Mouse (Mus musculus): ENCODE measurements around the gene Pold4. TPM values are rescaled to one million over a fixed set of nuclear protein-coding genes. Genes with fewer than 3 reads are reported as not detected.
"Not testable (repeated sequence)": the region's sequence is repeated elsewhere in the genome, so short reads cannot be mapped to it uniquely, and the experiment has no call there.

Pold4 gene
- polyA plus RNA-seq, 1 experiment from 2014 or later, result 87.8 TPM

DNA sequence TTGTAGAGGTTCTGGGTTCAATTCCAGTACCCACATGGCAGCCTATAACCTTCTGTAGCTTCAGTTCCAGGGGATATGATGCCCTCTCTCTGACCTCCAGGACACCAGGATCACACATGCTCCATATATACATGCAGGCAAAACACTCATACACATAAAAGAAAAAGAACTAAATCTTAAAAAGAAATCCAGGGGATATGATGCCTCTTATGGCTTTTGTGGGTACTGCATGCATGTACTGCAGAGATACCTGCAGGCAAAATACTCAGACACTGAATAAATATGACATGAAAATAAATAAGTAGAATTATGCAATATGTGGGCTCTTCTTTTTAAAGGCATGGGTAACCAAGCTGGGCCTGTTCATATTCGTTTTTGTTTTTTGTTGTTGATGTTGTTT is 15.3 kb downstream of the Pold4 start:
- no peaks in the 10 kb centered on the region for H3K36me3 ChIP-seq (ENCODE audit: control insufficient read depth, insufficient read depth)
- peak; percentile 57 for TF ChIP-seq CTCF (IDR thresholded peaks at IDR 0.05; ENCODE audit: low read depth)
- H3K4me3 ChIP-seq (ENCODE audit: low read depth, low read length), result no peak overlapping the region
- no peak overlapping the region for H3K9ac ChIP-seq (ENCODE audit: low read depth, low read length)
- no peak for ATAC-seq
- no peak overlapping the region for H3K4me2 ChIP-seq (replicated peaks; ENCODE audit: low read depth)
- H3K9me3 ChIP-seq (ENCODE audit: control insufficient read depth), result no peaks in the 10 kb centered on the region
- H3K27me3 ChIP-seq (replicated peaks; ENCODE audit: control insufficient read depth, insufficient read depth, low read length), result no peaks in the 10 kb centered on the region
- 64% methylated on average over 1 of the region's 1 CpGs for WGBS
- no peak overlapping the region for H3K27ac ChIP-seq (ENCODE audit: low read depth, low read length)
- H3K4me1 ChIP-seq (replicated peaks; ENCODE audit: control insufficient read depth, insufficient read depth, low read length), result no peaks in the 10 kb centered on the region

DNA sequence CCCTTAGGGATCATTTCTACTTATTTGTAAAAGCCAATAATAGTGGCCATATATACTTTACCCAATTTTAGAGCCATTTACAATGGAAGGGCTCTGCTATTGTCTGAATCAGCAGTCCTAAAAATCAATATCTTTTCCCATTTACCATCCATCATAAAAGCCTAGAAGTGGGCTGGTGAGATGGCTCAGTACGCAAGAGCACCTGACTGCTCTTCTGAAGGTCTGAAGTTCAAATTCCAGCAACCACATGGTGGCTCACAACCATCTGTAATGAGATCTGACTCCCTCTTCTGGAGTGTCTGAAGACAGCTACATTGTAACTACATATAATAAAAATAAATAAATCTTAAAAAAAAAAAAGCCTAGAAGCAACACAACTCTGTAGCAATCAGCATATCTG is 17.0 kb downstream of the Pold4 start:
- 26% methylated on average over 1 of the region's 1 CpGs for WGBS
- H3K27me3 ChIP-seq (replicated peaks; ENCODE audit: control insufficient read depth, insufficient read depth, low read length); H3K9me3 ChIP-seq (ENCODE audit: control insufficient read depth); H3K4me1 ChIP-seq (replicated peaks; ENCODE audit: control insufficient read depth, insufficient read depth, low read length); H3K27ac ChIP-seq (ENCODE audit: low read depth, low read length); H3K4me3 ChIP-seq (ENCODE audit: low read depth, low read length); H3K9ac ChIP-seq (ENCODE audit: low read depth, low read length); H3K4me2 ChIP-seq (replicated peaks; ENCODE audit: low read depth); H3K36me3 ChIP-seq (ENCODE audit: control insufficient read depth, insufficient read depth): not testable (repeated sequence)
- peak; percentile 38; the same call in 1 of the 2 replicates for TF ChIP-seq CTCF (IDR thresholded peaks at IDR 0.05; ENCODE audit: low read depth)
- peak; percentile 64 for ATAC-seq

DNA sequence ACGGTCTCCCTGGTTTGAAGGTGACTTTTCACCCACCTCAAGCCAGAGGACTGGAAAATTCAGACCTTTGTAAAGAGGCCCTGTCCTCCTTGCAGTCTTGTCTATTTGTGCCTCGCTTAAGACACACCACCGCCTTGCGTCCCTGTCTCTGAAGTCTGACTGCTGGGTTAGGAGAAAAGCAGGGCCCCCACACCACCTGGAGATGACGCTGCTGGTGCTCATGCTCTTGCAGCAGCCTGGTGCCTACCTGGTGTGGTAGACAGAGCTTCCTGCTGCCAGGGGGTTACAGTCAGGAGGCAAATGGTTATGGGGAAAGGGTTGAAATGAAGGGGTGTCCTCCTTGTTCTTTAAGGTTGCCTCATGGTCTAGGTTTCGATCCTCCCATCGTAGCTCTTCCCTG is 22.5 kb downstream of the Pold4 start:
- no peak for ATAC-seq
- Histone ChIP-seq H3K4me3 (ENCODE audit: low read depth, low read length) (no peak overlapping the region), H3K36me3 (ENCODE audit: control insufficient read depth, insufficient read depth) (no peaks in the 10 kb centered on the region), H3K4me2 (replicated peaks; ENCODE audit: low read depth) (no peak overlapping the region), H3K9me3 (ENCODE audit: control insufficient read depth) (no peaks in the 10 kb centered on the region), H3K27ac (ENCODE audit: low read depth, low read length) (no peak overlapping the region), H3K9ac (ENCODE audit: low read depth, low read length) (no peak overlapping the region), H3K4me1 (replicated peaks; ENCODE audit: control insufficient read depth, insufficient read depth, low read length) (no peaks in the 10 kb centered on the region; the same call in none of the 2 replicates), H3K27me3 (replicated peaks; ENCODE audit: control insufficient read depth, insufficient read depth, low read length) (no peaks in the 10 kb centered on the region)
- WGBS, result 89% methylated on average over 7 of the region's 7 CpGs
- TF ChIP-seq CTCF (IDR thresholded peaks at IDR 0.05; ENCODE audit: low read depth), result no peak

DNA sequence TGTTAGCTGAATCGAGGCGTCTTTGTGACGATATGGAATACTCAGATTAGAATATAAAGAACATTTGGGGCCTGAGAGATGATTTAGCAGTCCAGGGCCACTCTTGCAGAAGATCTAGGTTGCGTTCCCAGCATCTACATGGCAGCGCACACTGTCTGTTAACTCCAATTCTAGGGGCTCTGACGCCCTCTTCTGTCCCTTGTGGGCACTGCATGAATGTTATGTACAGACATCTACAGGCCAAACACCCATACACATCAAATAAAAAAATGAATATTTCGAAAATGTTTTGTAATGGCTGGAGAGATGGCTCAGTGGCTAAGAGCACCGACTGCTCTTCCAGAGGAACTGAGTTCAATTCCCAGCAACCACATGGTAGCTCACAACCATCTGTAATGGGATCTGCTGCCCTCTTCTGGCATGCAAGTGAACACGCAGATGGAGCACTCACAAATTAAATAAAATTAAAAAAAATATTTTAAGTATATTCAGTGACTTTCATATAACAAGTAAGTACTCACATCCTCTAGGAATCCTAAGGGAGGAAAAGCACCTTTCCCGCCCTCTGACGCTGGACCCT is 24.0 kb downstream of the Pold4 start:
- Histone ChIP-seq H3K9me3 (ENCODE audit: control insufficient read depth) (no peaks in the 10 kb centered on the region), H3K27me3 (replicated peaks; ENCODE audit: control insufficient read depth, insufficient read depth, low read length) (no peaks in the 10 kb centered on the region), H3K4me3 (ENCODE audit: low read depth, low read length) (no peak overlapping the region), H3K9ac (ENCODE audit: low read depth, low read length) (no peak overlapping the region), H3K4me1 (replicated peaks; ENCODE audit: control insufficient read depth, insufficient read depth, low read length) (no peaks in the 10 kb centered on the region; the same call in none of the 2 replicates), H3K4me2 (replicated peaks; ENCODE audit: low read depth) (no peak overlapping the region), H3K36me3 (ENCODE audit: control insufficient read depth, insufficient read depth) (no peaks in the 10 kb centered on the region), H3K27ac (ENCODE audit: low read depth, low read length) (no peak overlapping the region)
- peak; percentile 59 for TF ChIP-seq CTCF (IDR thresholded peaks at IDR 0.05; ENCODE audit: low read depth)
- no peak for ATAC-seq
- 76% methylated on average over 11 of the region's 11 CpGs for WGBS

DNA sequence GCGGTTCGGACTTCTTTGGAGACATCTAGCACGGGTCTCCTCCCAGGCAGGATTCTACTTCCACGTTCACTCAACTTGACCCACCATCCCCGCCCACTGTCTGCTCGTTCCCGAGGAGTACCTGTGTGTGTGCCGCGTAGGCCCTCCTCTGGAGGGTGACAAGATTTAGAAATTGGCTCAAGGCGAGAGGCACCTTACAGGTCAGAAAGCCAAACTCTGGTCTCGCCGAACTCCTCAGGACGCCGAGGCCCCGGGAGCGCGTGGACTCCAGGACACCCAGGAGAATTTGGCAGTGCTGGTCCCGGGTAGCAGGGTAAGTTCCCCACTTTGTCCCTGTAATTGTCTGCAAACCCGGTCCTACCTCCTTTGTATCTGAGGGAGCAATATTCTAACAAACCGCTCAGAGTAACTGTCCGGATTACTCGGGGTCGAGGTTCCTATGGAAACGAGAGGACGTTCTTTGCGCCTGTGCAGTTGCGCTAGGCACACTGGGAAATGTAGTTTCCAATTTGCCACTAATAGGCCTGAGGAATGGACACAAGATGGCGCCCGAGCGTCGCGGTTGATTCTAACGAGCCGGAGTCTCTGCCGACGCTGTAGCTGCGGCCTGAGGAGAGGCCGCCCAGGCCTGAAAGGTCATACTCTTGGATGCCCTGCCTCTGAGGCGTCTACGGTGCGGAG is 25.7 kb downstream of the Pold4 start:
- H3K4me3 ChIP-seq (ENCODE audit: low read depth, low read length), result peak overlapping the region; percentile 65

DNA sequence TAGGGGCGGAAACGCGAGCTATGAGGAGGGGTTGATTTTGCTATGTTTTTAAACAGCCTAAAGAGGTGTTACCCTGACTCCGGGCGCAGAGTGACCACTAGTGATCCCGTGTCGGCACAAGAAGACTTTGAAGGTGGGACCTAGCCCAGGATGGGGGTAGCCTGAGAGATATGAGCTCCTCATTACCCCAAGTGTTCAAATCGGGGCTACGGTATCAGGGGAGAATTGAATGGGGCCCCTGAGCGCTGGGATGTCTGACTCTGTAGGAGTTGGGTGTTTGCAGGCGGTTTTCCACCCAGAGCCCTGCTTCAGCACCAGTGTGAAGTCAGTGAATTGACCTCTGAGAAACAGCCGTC is 26.2 kb downstream of the Pold4 start:
- Histone ChIP-seq H3K9ac (ENCODE audit: low read depth, low read length) (0 out of 2 replicates have a peak overlapping the region, but pooled peaks have one; percentile 8), H3K4me1 (replicated peaks; ENCODE audit: control insufficient read depth, insufficient read depth, low read length) (no peaks in the 10 kb centered on the region; the same call in none of the 2 replicates), H3K27me3 (replicated peaks; ENCODE audit: control insufficient read depth, insufficient read depth, low read length) (no peaks in the 10 kb centered on the region), H3K4me3 (ENCODE audit: low read depth, low read length) (peak overlapping the region; percentile 65), H3K36me3 (ENCODE audit: control insufficient read depth, insufficient read depth) (no peaks in the 10 kb centered on the region), H3K4me2 (replicated peaks; ENCODE audit: low read depth) (peak overlapping the region; percentile 91), H3K27ac (ENCODE audit: low read depth, low read length) (peak overlapping the region; percentile 11; the same call in 1 of the 2 replicates), H3K9me3 (ENCODE audit: control insufficient read depth) (no peaks in the 10 kb centered on the region)
- WGBS, result 19% methylated on average over 12 of the region's 12 CpGs
- TF ChIP-seq CTCF (IDR thresholded peaks at IDR 0.05; ENCODE audit: low read depth), result no peak
- no peak; the same call in none of the 2 replicates for ATAC-seq

More for the DNA sequence above, 25.7 kb downstream of the Pold4 start:
- Histone ChIP-seq H3K36me3 (ENCODE audit: control insufficient read depth, insufficient read depth) (no peaks in the 10 kb centered on the region), H3K9me3 (ENCODE audit: control insufficient read depth) (no peaks in the 10 kb centered on the region), H3K4me2 (replicated peaks; ENCODE audit: low read depth) (peak overlapping the region; percentile 91), H3K9ac (ENCODE audit: low read depth, low read length) (peak overlapping the region; percentile 50; the same call in 1 of the 2 replicates), H3K4me1 (replicated peaks; ENCODE audit: control insufficient read depth, insufficient read depth, low read length) (no peaks in the 10 kb centered on the region; the same call in none of the 2 replicates), H3K27me3 (replicated peaks; ENCODE audit: control insufficient read depth, insufficient read depth, low read length) (no peaks in the 10 kb centered on the region), H3K27ac (ENCODE audit: low read depth, low read length) (peak overlapping the region; percentile 11; the same call in 1 of the 2 replicates)
- peak; percentile 98 for TF ChIP-seq CTCF (IDR thresholded peaks at IDR 0.05; ENCODE audit: low read depth)
- WGBS, result under 1% methylated on average over 41 of the region's 41 CpGs
- peak; percentile 81 for ATAC-seq

Measured in intestine, postnatal 0 days (tissue).